Mouse (Mus musculus): ENCODE results near the gene Dnali1. TPM values are rescaled to one million over a fixed set of nuclear protein-coding genes. Genes with fewer than 3 reads are reported as not detected.

Dnali1 gene
- polyA plus RNA-seq, 1 experiment, result 0.04 TPM

GRCm38 (mm10) chr4:125058033-125058432 lies 7.5 kb downstream of the Dnali1 start:
- no peak overlapping the region for H3ac ChIP-seq (ENCODE audit: control insufficient read depth, insufficient read length, low read depth)
- no peaks in the 10 kb centered on the region for H3K27me3 ChIP-seq (ENCODE audit: control insufficient read depth, insufficient read depth, insufficient read length)
- H3K79me3 ChIP-seq (ENCODE audit: low read depth), result no peaks in the 10 kb centered on the region
- TF ChIP-seq MAX (IDR thresholded peaks at IDR 0.05) (no peak), MYOD1 (IDR thresholded peaks at IDR 0.05; ENCODE audit: control insufficient read depth, insufficient read length, low read depth) (no peak), CEBPB (IDR thresholded peaks at IDR 0.05; ENCODE audit: low read depth) (no peak), USF1 (IDR thresholded peaks at IDR 0.05; ENCODE audit: low read depth) (no peak), CTCF (IDR thresholded peaks at IDR 0.05; ENCODE audit: control insufficient read depth, insufficient read depth, insufficient read length) (no peak), MYOG (IDR thresholded peaks at IDR 0.05; ENCODE audit: control insufficient read depth, extremely low read depth, insufficient read length) (no peak)
- peaks cover 32% of the 10 kb centered on the region for H3K36me3 ChIP-seq (ENCODE audit: control insufficient read depth, insufficient read depth)
- no peaks in the 10 kb centered on the region for H3K79me2 ChIP-seq (ENCODE audit: control insufficient read depth, insufficient read depth)
- no peak overlapping the region for H3K4me3 ChIP-seq (ENCODE audit: insufficient read depth, poor library complexity, severe bottlenecking)

GRCm38 (mm10) chr4:125057273-125057672 lies 8.2 kb downstream of the Dnali1 start:
- no peaks in the 10 kb centered on the region for H3K79me2 ChIP-seq (ENCODE audit: control insufficient read depth, insufficient read depth)
- no peak overlapping the region for H3K4me3 ChIP-seq (ENCODE audit: insufficient read depth, poor library complexity, severe bottlenecking)
- no peaks in the 10 kb centered on the region for H3K27me3 ChIP-seq (ENCODE audit: control insufficient read depth, insufficient read depth, insufficient read length)
- H3ac ChIP-seq (ENCODE audit: control insufficient read depth, insufficient read length, low read depth), result no peak overlapping the region
- TF ChIP-seq CEBPB (IDR thresholded peaks at IDR 0.05; ENCODE audit: low read depth), result no peak
- TF ChIP-seq MYOG (IDR thresholded peaks at IDR 0.05; ENCODE audit: control insufficient read depth, extremely low read depth, insufficient read length), result no peak
- TF ChIP-seq CTCF (IDR thresholded peaks at IDR 0.05; ENCODE audit: control insufficient read depth, insufficient read depth, insufficient read length), result no peak
- TF ChIP-seq MAX (IDR thresholded peaks at IDR 0.05), result no peak
- TF ChIP-seq FOSL1 (IDR thresholded peaks at IDR 0.05; ENCODE audit: insufficient read depth, low read length, poor library complexity, severe bottlenecking), result no peak
- TF ChIP-seq USF1 (IDR thresholded peaks at IDR 0.05; ENCODE audit: low read depth), result no peak
- TF ChIP-seq MYOD1 (IDR thresholded peaks at IDR 0.05; ENCODE audit: control insufficient read depth, insufficient read length, low read depth), result no peak
- peaks cover 38% of the 10 kb centered on the region for H3K36me3 ChIP-seq (ENCODE audit: control insufficient read depth, insufficient read depth)
- H3K79me3 ChIP-seq (ENCODE audit: low read depth), result no peaks in the 10 kb centered on the region

GRCm38 (mm10) chr4:125056476-125056875 lies 9.0 kb downstream of the Dnali1 start:
- Histone ChIP-seq H3K27me3 (ENCODE audit: control insufficient read depth, insufficient read depth, insufficient read length) (no peaks in the 10 kb centered on the region), H3K79me3 (ENCODE audit: low read depth) (no peaks in the 10 kb centered on the region), H3ac (ENCODE audit: control insufficient read depth, insufficient read length, low read depth) (no peak overlapping the region), H3K79me2 (ENCODE audit: control insufficient read depth, insufficient read depth) (no peaks in the 10 kb centered on the region), H3K36me3 (ENCODE audit: control insufficient read depth, insufficient read depth) (peaks cover 44% of the 10 kb centered on the region), H3K4me3 (ENCODE audit: insufficient read depth, poor library complexity, severe bottlenecking) (no peak overlapping the region)
- TF ChIP-seq MYOD1 (IDR thresholded peaks at IDR 0.05; ENCODE audit: control insufficient read depth, insufficient read length, low read depth), result no peak
- no peak for TF ChIP-seq MAX (IDR thresholded peaks at IDR 0.05)
- no peak for TF ChIP-seq CTCF (IDR thresholded peaks at IDR 0.05; ENCODE audit: control insufficient read depth, insufficient read depth, insufficient read length)
- no peak for TF ChIP-seq FOSL1 (IDR thresholded peaks at IDR 0.05; ENCODE audit: insufficient read depth, low read length, poor library complexity, severe bottlenecking)
- no peak for TF ChIP-seq MYOG (IDR thresholded peaks at IDR 0.05; ENCODE audit: control insufficient read depth, extremely low read depth, insufficient read length)

- Histone ChIP-seq H3K36me3 (ENCODE audit: control insufficient read depth, insufficient read depth) (peaks cover 54% of the 10 kb centered on the region), H3ac (ENCODE audit: control insufficient read depth, insufficient read length, low read depth) (no peak overlapping the region), H3K79me2 (ENCODE audit: control insufficient read depth, insufficient read depth) (no peaks in the 10 kb centered on the region), H3K79me3 (ENCODE audit: low read depth) (no peaks in the 10 kb centered on the region), H3K27me3 (ENCODE audit: control insufficient read depth, insufficient read depth, insufficient read length) (no peaks in the 10 kb centered on the region), H3K4me3 (ENCODE audit: insufficient read depth, poor library complexity, severe bottlenecking) (no peak overlapping the region)
- TF ChIP-seq FOSL1 (IDR thresholded peaks at IDR 0.05; ENCODE audit: insufficient read depth, low read length, poor library complexity, severe bottlenecking), result no peak
- TF ChIP-seq CEBPB (IDR thresholded peaks at IDR 0.05; ENCODE audit: low read depth), result no peak
- TF ChIP-seq MYOG (IDR thresholded peaks at IDR 0.05; ENCODE audit: control insufficient read depth, extremely low read depth, insufficient read length), result no peak
- no peak for TF ChIP-seq MYOD1 (IDR thresholded peaks at IDR 0.05; ENCODE audit: control insufficient read depth, insufficient read length, low read depth)
- TF ChIP-seq MAX (IDR thresholded peaks at IDR 0.05), result no peak
- no peak for TF ChIP-seq CTCF (IDR thresholded peaks at IDR 0.05; ENCODE audit: control insufficient read depth, insufficient read depth, insufficient read length)
- TF ChIP-seq USF1 (IDR thresholded peaks at IDR 0.05; ENCODE audit: low read depth), result no peak
Observed at GRCm38 (mm10) chr4:125055385-125055784, 10.1 kb downstream of the Dnali1 start.

GRCm38 (mm10) chr4:125044454-125044853 lies 21.0 kb downstream of the Dnali1 start:
- Histone ChIP-seq H3K36me3 (ENCODE audit: control insufficient read depth, insufficient read depth) (peaks cover 97% of the 10 kb centered on the region), H3ac (ENCODE audit: control insufficient read depth, insufficient read length, low read depth) (no peak overlapping the region), H3K79me3 (ENCODE audit: low read depth) (peaks cover 2% of the 10 kb centered on the region), H3K4me3 (ENCODE audit: insufficient read depth, poor library complexity, severe bottlenecking) (no peak overlapping the region), H3K79me2 (ENCODE audit: control insufficient read depth, insufficient read depth) (no peaks in the 10 kb centered on the region), H3K27me3 (ENCODE audit: control insufficient read depth, insufficient read depth, insufficient read length) (no peaks in the 10 kb centered on the region)
- no peak for TF ChIP-seq MAX (IDR thresholded peaks at IDR 0.05)

- H3ac ChIP-seq (ENCODE audit: control insufficient read depth, insufficient read length, low read depth), result no peak overlapping the region
- TF ChIP-seq MAX (IDR thresholded peaks at IDR 0.05) (no peak), CTCF (IDR thresholded peaks at IDR 0.05; ENCODE audit: control insufficient read depth, insufficient read depth, insufficient read length) (no peak), MYOG (IDR thresholded peaks at IDR 0.05; ENCODE audit: control insufficient read depth, extremely low read depth, insufficient read length) (no peak), MYOD1 (IDR thresholded peaks at IDR 0.05; ENCODE audit: control insufficient read depth, insufficient read length, low read depth) (no peak), FOSL1 (IDR thresholded peaks at IDR 0.05; ENCODE audit: insufficient read depth, low read length, poor library complexity, severe bottlenecking) (no peak), USF1 (IDR thresholded peaks at IDR 0.05; ENCODE audit: low read depth) (no peak), CEBPB (IDR thresholded peaks at IDR 0.05; ENCODE audit: low read depth) (no peak)
- H3K4me3 ChIP-seq (ENCODE audit: insufficient read depth, poor library complexity, severe bottlenecking), result no peak overlapping the region
- peaks cover 52% of the 10 kb centered on the region for H3K79me3 ChIP-seq (ENCODE audit: low read depth)
- H3K36me3 ChIP-seq (ENCODE audit: control insufficient read depth, insufficient read depth), result peaks cover 54% of the 10 kb centered on the region
- H3K27me3 ChIP-seq (ENCODE audit: control insufficient read depth, insufficient read depth, insufficient read length), result no peaks in the 10 kb centered on the region
- peaks cover 84% of the 10 kb centered on the region for H3K79me2 ChIP-seq (ENCODE audit: control insufficient read depth, insufficient read depth)
Observed at GRCm38 (mm10) chr4:125034341-125034740, 31.2 kb downstream of the Dnali1 start.

Measured in C2C12 (cell line).